Mouse (Mus musculus): ENCODE measurements at regions not wholly inside any gene's neighbourhood (a gene's known extent, or its start where the extent isn't known, plus 50 kb on each side); places are given as distances from the start of the nearest gene placed in this dataset.
"Not testable (repeated sequence)": the region's sequence is repeated elsewhere in the genome, so short reads cannot be mapped to it uniquely, and the experiment has no call there.

GRCm38 (mm10) chr8:126877039-126877365, 68.6 kb downstream of the Tomm20 start:
- DNase-seq (ENCODE audit: low spot score), result no peak

DNA sequence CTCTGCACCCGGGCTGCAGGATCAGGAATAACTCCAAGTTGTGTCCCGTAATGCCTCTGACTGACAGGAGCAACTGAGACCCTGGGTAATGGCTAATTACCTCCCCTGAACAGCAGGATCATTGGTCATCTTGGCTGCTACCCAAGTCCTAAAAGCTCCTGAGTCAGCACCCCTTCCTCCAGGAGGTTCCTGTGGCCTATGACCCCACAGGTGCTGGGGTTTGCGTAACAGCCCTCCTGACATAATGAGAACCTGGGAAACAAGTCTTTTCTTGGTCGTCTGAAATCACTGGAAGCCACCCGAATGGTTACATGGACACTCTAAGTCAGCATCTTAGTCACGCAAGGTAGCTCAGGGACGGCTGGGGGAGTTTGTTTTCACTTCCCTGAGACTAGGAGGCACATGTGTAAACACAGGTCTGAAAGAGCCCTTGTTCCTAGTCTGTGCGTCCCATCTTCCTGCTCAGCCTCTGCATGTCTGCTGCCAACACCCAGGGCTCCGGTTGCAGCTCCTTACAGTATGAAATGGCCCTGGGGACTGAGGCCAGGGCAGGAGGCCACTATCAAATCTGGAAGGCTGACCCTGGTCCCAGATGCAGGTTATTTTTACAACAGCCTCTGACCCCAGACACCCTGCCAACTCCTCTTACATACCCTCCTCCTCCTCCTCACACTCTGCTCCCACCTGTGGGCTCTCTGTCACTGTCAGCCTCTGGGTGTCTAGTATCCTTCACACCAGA, 69.2 kb downstream of the Tomm20 start:
- peak; percentile 88 for DNase-seq (ENCODE audit: low spot score)

- DNase-seq (ENCODE audit: low spot score), result no peak
Measured at GRCm38 (mm10) chr8:126875491-126876155, 70.0 kb downstream of the Tomm20 start.

GRCm38 (mm10) chr8:126874846-126875245, 70.8 kb downstream of the Tomm20 start:
- no peak for DNase-seq (ENCODE audit: low spot score)

DNA sequence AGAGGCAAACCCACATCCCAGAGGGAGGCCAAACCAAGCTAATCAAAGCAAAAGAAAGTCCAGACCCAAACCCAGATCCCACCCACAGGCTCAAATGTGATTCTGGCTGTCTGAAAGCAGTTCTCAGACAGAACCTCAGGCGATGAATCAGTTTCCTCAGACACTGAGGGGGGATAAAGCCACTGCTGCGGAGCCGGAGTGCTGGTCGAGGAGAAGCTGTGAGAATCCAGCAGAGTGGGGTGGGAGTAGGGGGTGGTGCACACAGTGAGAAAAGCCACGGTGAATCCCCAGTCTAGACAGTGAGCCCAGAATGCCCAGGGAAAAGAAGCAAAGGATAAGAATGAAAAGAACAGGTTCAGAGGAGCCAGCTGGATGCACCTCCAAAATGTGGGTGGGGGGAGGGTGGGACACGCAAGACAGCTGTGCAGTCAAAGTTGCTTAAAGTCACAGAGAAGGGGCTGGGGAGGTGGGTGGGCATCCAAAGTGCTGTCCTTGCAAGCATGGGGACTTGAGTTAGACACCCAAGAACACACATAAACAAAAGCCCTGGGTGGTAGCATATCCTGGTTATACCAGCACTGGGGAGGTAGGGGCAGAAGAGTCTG, 71.4 kb downstream of the Tomm20 start:
- DNase-seq (ENCODE audit: low spot score), result no peak

DNA sequence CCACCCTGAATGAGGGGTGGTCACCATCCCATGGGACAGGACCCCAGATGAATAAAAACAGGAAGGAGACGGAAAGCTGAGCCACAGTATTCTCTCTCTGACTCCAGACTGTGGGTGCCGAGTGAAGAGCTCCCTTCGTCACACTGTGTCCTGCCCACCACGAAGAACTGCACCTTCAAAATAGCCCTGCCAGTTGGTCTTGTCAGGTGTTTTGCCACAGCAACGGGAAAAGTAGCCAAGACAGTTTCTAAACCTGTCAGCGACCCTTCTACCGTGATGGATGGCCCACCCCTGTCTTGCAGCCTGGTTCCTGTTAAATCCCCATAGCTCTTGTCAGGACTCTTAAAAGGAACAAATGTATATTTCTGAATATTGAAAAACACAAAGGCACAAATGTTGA, 72.3 kb downstream of the Tomm20 start:
- DNase-seq (ENCODE audit: low spot score), result no peak

DNA sequence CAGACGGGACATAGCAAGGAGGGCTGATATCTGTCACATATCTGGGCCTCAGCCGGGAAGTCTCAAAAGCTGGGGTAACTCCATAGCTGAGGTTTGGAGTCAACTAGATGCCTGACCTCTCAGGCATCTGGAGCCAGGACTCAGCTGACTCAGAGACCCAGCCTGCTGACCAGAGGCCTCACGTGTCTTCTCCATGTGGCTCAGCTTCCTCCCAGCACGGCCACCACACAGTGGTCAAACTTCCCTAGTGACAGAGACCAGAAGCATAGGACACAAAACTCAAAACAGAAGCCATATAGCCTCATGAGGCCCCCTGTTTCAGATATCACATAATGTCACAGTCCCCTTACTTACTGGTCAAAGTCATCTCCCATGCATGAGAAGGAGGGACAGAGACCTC, 73.1 kb downstream of the Tomm20 start:
- no peak for DNase-seq (ENCODE audit: low spot score)

DNA sequence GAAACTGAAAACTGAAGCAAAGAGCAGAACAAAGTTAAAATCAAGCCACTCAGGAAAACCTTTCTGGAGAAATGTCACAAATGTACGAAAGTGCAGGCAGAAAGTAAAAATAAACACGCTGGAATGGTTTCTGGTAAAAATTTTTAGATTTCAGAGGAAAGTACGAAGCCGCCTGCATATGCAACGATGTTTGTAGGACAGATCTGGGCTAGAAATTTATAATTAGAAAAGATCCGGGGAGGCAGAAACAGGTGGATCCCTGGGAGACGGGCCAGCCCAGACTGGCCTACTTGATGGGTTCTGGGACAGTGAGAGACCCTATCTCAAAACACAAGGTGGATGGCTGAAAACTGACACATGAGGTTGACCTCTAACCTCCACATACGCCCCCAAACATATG, 73.5 kb downstream of the Tomm20 start:
- DNase-seq (ENCODE audit: low spot score), result no peak

- no peak for DNase-seq (ENCODE audit: low spot score)
Measured at GRCm38 (mm10) chr8:126869464-126869850, 76.2 kb downstream of the Tomm20 start.

GRCm38 (mm10) chr8:126868831-126869463, 76.7 kb downstream of the Tomm20 start:
- DNase-seq (ENCODE audit: low spot score), result no peak

DNA sequence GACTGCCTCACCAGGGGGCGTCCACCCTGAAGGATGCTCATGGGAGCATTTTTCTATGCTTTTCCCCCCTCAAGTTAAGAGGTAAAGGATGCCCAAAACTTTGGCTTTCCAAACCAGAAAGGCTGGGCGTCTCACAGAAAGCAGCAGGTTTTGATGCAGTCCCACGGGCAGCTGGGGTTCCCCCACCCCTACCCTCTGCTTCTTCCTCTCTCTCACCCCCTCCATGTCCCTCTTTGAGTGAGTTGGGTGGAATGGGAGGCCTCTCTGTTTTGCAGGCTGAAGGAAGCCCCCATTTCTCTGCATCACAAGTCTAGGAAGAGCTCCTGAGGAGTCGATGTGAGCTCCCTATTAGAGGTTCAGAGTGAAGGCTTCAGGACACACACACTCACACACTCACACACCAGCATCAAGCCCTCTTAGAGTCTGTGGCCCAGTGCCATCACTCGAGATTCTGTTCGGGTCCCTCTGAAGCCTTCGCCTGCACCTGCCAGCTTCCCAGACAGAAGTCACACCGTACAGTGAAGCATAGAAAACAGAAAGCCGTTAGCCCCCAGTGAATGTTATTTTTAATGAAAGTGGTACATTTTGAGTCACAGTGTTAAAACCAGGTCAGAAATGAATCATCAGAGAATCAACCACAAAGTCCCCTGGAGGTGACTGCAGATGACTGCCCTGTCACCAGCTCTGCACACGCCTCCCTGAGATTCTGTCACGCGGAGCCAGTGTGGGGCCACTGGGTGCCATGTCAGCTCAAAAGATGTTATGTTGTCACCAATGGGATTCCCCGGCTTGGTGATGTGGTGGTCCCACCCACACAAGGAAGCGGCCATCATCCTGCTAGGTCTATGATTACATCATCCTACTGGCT, 78.3 kb downstream of the Tomm20 start:
- DNase-seq (ENCODE audit: low spot score), result no peak

DNA sequence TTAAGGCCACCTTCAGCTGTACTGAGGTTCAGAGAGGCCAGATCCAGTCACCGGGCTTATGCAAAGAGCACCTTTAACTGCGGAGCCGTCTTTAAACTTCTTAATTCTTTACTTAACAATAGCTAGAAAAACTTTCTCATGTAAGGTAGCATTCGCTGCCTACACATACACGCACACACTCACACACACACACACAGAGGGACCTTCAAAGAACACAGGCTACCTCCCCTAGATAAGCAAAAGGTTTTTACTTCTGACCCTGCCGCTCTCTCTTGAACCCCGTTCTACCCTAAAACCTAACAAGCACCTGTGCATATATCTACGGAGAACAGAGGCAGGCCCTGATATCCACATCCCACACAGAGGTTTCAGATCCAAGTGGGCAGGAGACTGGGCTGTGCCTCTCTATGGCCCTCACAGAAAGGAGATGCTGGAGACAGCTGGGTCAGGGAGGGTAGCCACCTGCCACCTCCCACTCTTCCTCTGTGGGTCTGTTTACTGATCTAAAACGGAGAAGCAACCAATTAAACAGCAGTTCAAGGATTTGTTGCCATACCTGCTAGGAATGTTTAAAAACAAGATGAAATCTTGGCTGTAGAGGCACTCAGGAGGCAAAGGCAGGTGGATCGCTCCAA, 81.2 kb downstream of the Tomm20 start:
- DNase-seq (ENCODE audit: low spot score), result no peak

- not testable (repeated sequence) for DNase-seq (ENCODE audit: low spot score)
Measured at GRCm38 (mm10) chr8:126863661-126864060, 82.0 kb downstream of the Tomm20 start.

GRCm38 (mm10) chr8:126861754-126862153, 83.9 kb downstream of the Tomm20 start:
- DNase-seq (ENCODE audit: low spot score), result no peak

GRCm38 (mm10) chr8:126860630-126861029, 85.0 kb downstream of the Tomm20 start:
- no peak for DNase-seq (ENCODE audit: low spot score)

GRCm38 (mm10) chr8:126859706-126860424, 85.8 kb downstream of the Tomm20 start:
- DNase-seq (ENCODE audit: low spot score), result no peak

GRCm38 (mm10) chr8:126857307-126858203, 88.1 kb downstream of the Tomm20 start:
- DNase-seq (ENCODE audit: low spot score), result no peak

DNA sequence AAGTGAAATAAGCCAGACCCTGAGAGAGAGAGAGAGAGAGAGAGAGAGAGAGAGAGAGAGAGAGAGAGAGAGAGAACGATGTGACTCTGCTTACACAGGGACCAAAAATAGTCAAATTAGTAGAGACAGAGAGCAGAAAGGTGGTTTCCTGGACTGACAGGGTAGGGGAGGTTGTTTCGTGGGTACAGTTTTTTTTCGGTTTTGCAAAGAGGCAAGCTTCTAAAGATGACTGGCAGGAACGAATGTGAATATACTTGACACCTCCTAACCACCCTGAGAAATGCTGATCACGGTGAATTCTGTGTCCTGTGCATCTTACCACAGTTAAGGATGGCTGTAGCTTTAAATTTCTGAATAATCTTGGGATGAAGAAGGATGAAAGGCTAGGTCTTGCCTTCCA, 89.7 kb downstream of the Tomm20 start:
- no peak for DNase-seq (ENCODE audit: low spot score)

DNA sequence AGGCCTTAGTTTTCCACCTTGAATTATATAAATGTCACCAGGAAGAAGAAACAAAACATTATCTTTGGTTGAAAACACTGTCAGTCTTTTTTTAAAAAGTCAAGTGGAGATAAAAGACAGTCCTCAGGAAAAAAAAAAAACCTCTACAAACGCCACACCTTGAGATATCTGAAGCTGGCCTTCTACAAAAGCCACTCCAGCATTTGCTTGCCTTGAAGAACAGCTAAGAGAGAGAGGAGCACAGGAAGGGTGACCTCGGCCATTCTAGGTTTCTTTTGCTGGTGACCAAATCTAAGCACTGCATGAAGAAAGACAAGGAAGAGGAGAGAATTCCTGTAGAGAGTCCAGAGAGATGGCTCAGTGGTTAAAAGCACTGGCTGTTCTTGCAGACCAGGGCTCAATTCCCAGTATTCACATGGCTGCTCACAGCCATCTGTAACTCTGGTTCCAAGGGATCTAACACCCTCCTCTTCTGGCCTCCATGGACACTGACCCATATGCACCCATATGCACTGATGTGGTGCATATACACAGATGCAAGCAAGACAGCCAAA, 90.5 kb downstream of the Tomm20 start:
- no peak for DNase-seq (ENCODE audit: low spot score)

Data from yolk sac, embryonic 10.5 days (tissue).